Mouse (Mus musculus) heart, postnatal 0 days (tissue): ENCODE data around the gene Cdkal1.

ENCODE experiments used
- CTCF ChIP-seq: IDR thresholded peaks from 2 replicates; pipeline ENCODE4 v1.5.1; 2016; ENCODE audit warnings: antibody characterized with exemption, control low read depth, low read depth
- EP300 ChIP-seq: IDR thresholded peaks from 2 replicates; pipeline ENCODE4 v1.6.1; 2016; ENCODE audit warnings: antibody characterized with exemption, low read depth

GRCm38 (mm10) chr13:29161436-29161835 is 694.0 kb downstream of the Cdkal1 start:
- no peak for TF ChIP-seq EP300
- TF ChIP-seq CTCF = no peak
